Mouse (Mus musculus) olfactory bulb, adult 2 months (tissue): ENCODE data around the gene Nrg4. TPM values are rescaled to one million over a fixed set of nuclear protein-coding genes. Genes with fewer than 3 reads are reported as not detected.
A peak's percentile ranks its signal among the peaks of the same experiment; 100 is the strongest.

Source experiments
- H3K27ac ChIP-seq: fragments of 200-500 bp; 2 replicates; pipeline ENCODE4 v1.5.1; 2012; ENCODE audit warnings: low read depth, low read length; ENCODE audit not compliant: insufficient read depth
- H3K4me1 ChIP-seq: fragments of 200-500 bp; 2 replicates; pipeline ENCODE4 v1.6.1; 2012; ENCODE audit warnings: low read length; ENCODE audit not compliant: control insufficient read depth, insufficient read depth
- H3K4me3 ChIP-seq: fragments of 200-500 bp; 2 replicates; pipeline ENCODE4 v1.5.1; 2012; ENCODE audit warnings: mild to moderate bottlenecking, low read depth, low read length, moderate library complexity; ENCODE audit not compliant: insufficient read depth
- CTCF ChIP-seq: fragments of 200-500 bp; IDR thresholded peaks from 2 replicates; pipeline ENCODE4 v1.5.1; 2012; ENCODE audit warnings: low read depth, mild to moderate bottlenecking, low read length, moderate library complexity; ENCODE audit not compliant: insufficient read depth
- POLR2A ChIP-seq: fragments of 200-500 bp; IDR thresholded peaks from 2 replicates; pipeline ENCODE4 v1.6.1; 2012; ENCODE audit warnings: mild to moderate bottlenecking, low read depth, low read length, moderate library complexity; ENCODE audit not compliant: insufficient read depth
- WGBS: fragments of 180-500 bp; shearing (Covaris S2); methylation state at CpG from one replicate; pipeline ENCODE4 v1.1.7; 2018; 5-methylcytosine and 5-hydroxymethylcytosine counted together
- polyA plus RNA-seq: library from polyadenylated mRNA; stranded (reverse); fragments of >200 nt; gene quantifications from 2 replicates; pipeline ENCODE4 v1.2.4, GENCODE M21; 2012; ENCODE audit warnings: low replicate concordance; ENCODE audit not compliant: missing spikeins, insufficient read depth, insufficient read length

Gene Nrg4
- polyA plus RNA-seq, 1 experiment, result not detected

- no peak overlapping the region for H3K4me3 ChIP-seq
- H3K27ac ChIP-seq, result no peak overlapping the region
- TF ChIP-seq CTCF (no peak), POLR2A (no peak)
- peaks cover 4% of the 10 kb centered on the region; the same call in 1 of the 2 replicates for H3K4me1 ChIP-seq
- WGBS, result 92% methylated on average over 3 of the region's 3 CpGs
These were observed 111.6 kb downstream of the Nrg4 start for GRCm38 (mm10) chr9:55215056-55215455.

GRCm38 (mm10) chr9:55213396-55213795 is 113.2 kb downstream of the Nrg4 start:
- 97% methylated on average over 1 of the region's 1 CpGs for WGBS
- H3K4me1 ChIP-seq, result peaks cover 4% of the 10 kb centered on the region; the same call in 1 of the 2 replicates
- TF ChIP-seq CTCF, result no peak
- TF ChIP-seq POLR2A, result no peak

GRCm38 (mm10) chr9:55211611-55212010 is 115.0 kb downstream of the Nrg4 start:
- Histone ChIP-seq H3K27ac (no peak overlapping the region), H3K4me3 (no peak overlapping the region), H3K4me1 (peaks cover 4% of the 10 kb centered on the region; the same call in 1 of the 2 replicates)
- TF ChIP-seq POLR2A, result no peak
- TF ChIP-seq CTCF, result no peak
- 79% methylated on average over 4 of the region's 4 CpGs for WGBS

More at GRCm38 (mm10) chr9:55213396-55213795, 113.2 kb downstream of the Nrg4 start:
- Histone ChIP-seq H3K4me3 (no peak overlapping the region), H3K27ac (no peak overlapping the region)

GRCm38 (mm10) chr9:55208790-55209481 is 117.7 kb downstream of the Nrg4 start, which contains the start of gene Fbxo22:
Gene Fbxo22 (plus strand): TSS chr9:55208925.
- TF ChIP-seq CTCF (0 out of 2 replicates have a peak, but pooled peaks have one; percentile 16), POLR2A (peak; percentile 81)
- under 1% methylated on average over 65 of the region's 65 CpGs for WGBS
- Histone ChIP-seq H3K4me1 (peaks cover 4% of the 10 kb centered on the region; the same call in 1 of the 2 replicates), H3K4me3 (peak within 1 kb of the TSS; percentile 74), H3K27ac (peak within 1 kb of the TSS; percentile 43; the same call in 1 of the 2 replicates)

- peak overlapping the region; percentile 43; the same call in 1 of the 2 replicates for H3K27ac ChIP-seq
- H3K4me1 ChIP-seq, result peaks cover 4% of the 10 kb centered on the region; the same call in 1 of the 2 replicates
- WGBS, result 0% methylated on average over 2 of the region's 2 CpGs
- TF ChIP-seq CTCF, result no peak
- TF ChIP-seq POLR2A, result no peak
- H3K4me3 ChIP-seq, result peak overlapping the region; percentile 74
These were observed 118.2 kb downstream of the Nrg4 start for GRCm38 (mm10) chr9:55208458-55208789.

- no peak for TF ChIP-seq POLR2A
- no peak for TF ChIP-seq CTCF
- H3K4me1 ChIP-seq, result no peaks in the 10 kb centered on the region
- H3K27ac ChIP-seq, result no peak overlapping the region
- no peak overlapping the region for H3K4me3 ChIP-seq
- 17% methylated on average over 2 of the region's 2 CpGs for WGBS
These were observed 127.3 kb downstream of the Nrg4 start for GRCm38 (mm10) chr9:55199348-55199747.

GRCm38 (mm10) chr9:55198260-55198659 is 128.4 kb downstream of the Nrg4 start:
- TF ChIP-seq POLR2A (no peak), CTCF (no peak)
- 48% methylated on average over 1 of the region's 1 CpGs for WGBS
- Histone ChIP-seq H3K4me1 (no peaks in the 10 kb centered on the region), H3K4me3 (no peak overlapping the region), H3K27ac (no peak overlapping the region; the same call in 1 of the 2 replicates)

- Histone ChIP-seq H3K4me1 (no peaks in the 10 kb centered on the region), H3K27ac (no peak overlapping the region), H3K4me3 (no peak overlapping the region)
- 86% methylated on average over 3 of the region's 3 CpGs for WGBS
- TF ChIP-seq CTCF, result no peak
These were observed 130.8 kb downstream of the Nrg4 start for GRCm38 (mm10) chr9:55195876-55196275.

- H3K4me3 ChIP-seq, result no peak overlapping the region
- no peak overlapping the region for H3K27ac ChIP-seq
- TF ChIP-seq CTCF (no peak), POLR2A (no peak)
- H3K4me1 ChIP-seq, result peaks cover 3% of the 10 kb centered on the region
- WGBS, result 66% methylated on average over 2 of the region's 2 CpGs
These were observed 152.4 kb downstream of the Nrg4 start for GRCm38 (mm10) chr9:55174235-55174634.

- Histone ChIP-seq H3K4me1 (peaks cover 3% of the 10 kb centered on the region), H3K27ac (no peak overlapping the region), H3K4me3 (no peak overlapping the region)
- 94% methylated on average over 1 of the region's 1 CpGs for WGBS
- TF ChIP-seq POLR2A, result no peak
- no peak for TF ChIP-seq CTCF
These were observed 154.4 kb downstream of the Nrg4 start for GRCm38 (mm10) chr9:55172195-55172685.
